Mouse (Mus musculus) layer of hippocampus, adult 2 months (tissue): ENCODE measurements at regions not wholly inside any gene's neighbourhood (a gene's known extent, or its start where the extent isn't known, plus 50 kb on each side); places are given as distances from the start of the nearest gene placed in this dataset.

Source experiments
- DNase-seq, 2 experiments: peaks; one replicate each; pipeline ENCODE4 v3.0.0; 2022; ENCODE audit warnings: low spot score in 2 of 2
- H3K27ac ChIP-seq: fragments of 200-600 bp; 2 replicates; pipeline ENCODE4 v1.8.1; 2022
- H3K4me3 ChIP-seq: fragments of 200-600 bp; 2 replicates; pipeline ENCODE4 v1.8.1; 2022; ENCODE audit warnings: mild to moderate bottlenecking
- CTCF ChIP-seq: fragments of 200-600 bp; conservative IDR thresholded peaks from 2 replicates; pipeline ENCODE4 v1.8.1; 2022; ENCODE audit warnings: antibody characterized with exemption, mild to moderate bottlenecking, moderate library complexity

- H3K27ac ChIP-seq, result no peak overlapping the region
- DNase-seq, result no peak
- H3K4me3 ChIP-seq, result no peak overlapping the region
- TF ChIP-seq CTCF, result no peak
Observed at GRCm38 (mm10) chr12:73432546-73432945, 113.6 kb downstream of the Tmem30b start.

- TF ChIP-seq CTCF, result no peak
- H3K27ac ChIP-seq, result no peak overlapping the region
- no peak overlapping the region for H3K4me3 ChIP-seq
- no peak for DNase-seq
Observed at GRCm38 (mm10) chr12:73428171-73428570, 118.0 kb downstream of the Tmem30b start.

GRCm38 (mm10) chr12:73424814-73425213 lies 121.4 kb downstream of the Tmem30b start:
- TF ChIP-seq CTCF, result no peak
- no peak for DNase-seq
- no peak overlapping the region for H3K27ac ChIP-seq
- no peak overlapping the region for H3K4me3 ChIP-seq

GRCm38 (mm10) chr12:73417101-73417500 lies 129.1 kb downstream of the Tmem30b start:
- no peak for TF ChIP-seq CTCF
- Histone ChIP-seq H3K4me3 (no peak overlapping the region), H3K27ac (no peak overlapping the region)
- DNase-seq, result no peak

- no peak for TF ChIP-seq CTCF
- H3K27ac ChIP-seq, result no peak overlapping the region
- no peak for DNase-seq
- no peak overlapping the region for H3K4me3 ChIP-seq
Observed at GRCm38 (mm10) chr12:73416367-73416897, 129.8 kb downstream of the Tmem30b start.

- Histone ChIP-seq H3K4me3 (no peak overlapping the region), H3K27ac (no peak overlapping the region)
- DNase-seq, result no peak
- TF ChIP-seq CTCF, result no peak
Observed at GRCm38 (mm10) chr12:73415856-73416366, 129.3 kb downstream of the Slc38a6 start.

- no peak for DNase-seq
- H3K4me3 ChIP-seq, result no peak overlapping the region
- H3K27ac ChIP-seq, result no peak overlapping the region
- TF ChIP-seq CTCF, result no peak
Observed at GRCm38 (mm10) chr12:73413439-73414196, 127.0 kb downstream of the Slc38a6 start.

GRCm38 (mm10) chr12:73412500-73412899 lies 125.9 kb downstream of the Slc38a6 start:
- TF ChIP-seq CTCF, result no peak
- no peak overlapping the region for H3K4me3 ChIP-seq
- DNase-seq, result no peak
- H3K27ac ChIP-seq, result no peak overlapping the region

- Histone ChIP-seq H3K4me3 (no peak overlapping the region), H3K27ac (no peak overlapping the region)
- TF ChIP-seq CTCF, result no peak
- DNase-seq, result no peak
Observed at GRCm38 (mm10) chr12:73410924-73411323, 124.3 kb downstream of the Slc38a6 start.

- TF ChIP-seq CTCF, result no peak
- Histone ChIP-seq H3K4me3 (no peak overlapping the region), H3K27ac (no peak overlapping the region)
- DNase-seq, result no peak
Observed at GRCm38 (mm10) chr12:73409481-73410085, 123.0 kb downstream of the Slc38a6 start.

GRCm38 (mm10) chr12:73408614-73409013 lies 122.0 kb downstream of the Slc38a6 start:
- TF ChIP-seq CTCF, result no peak

GRCm38 (mm10) chr12:73408165-73408564 lies 121.6 kb downstream of the Slc38a6 start:
- H3K27ac ChIP-seq, result no peak overlapping the region
- H3K4me3 ChIP-seq, result no peak overlapping the region
- DNase-seq, result no peak
- TF ChIP-seq CTCF, result no peak

More at GRCm38 (mm10) chr12:73408614-73409013, 122.0 kb downstream of the Slc38a6 start:
- Histone ChIP-seq H3K27ac (no peak overlapping the region), H3K4me3 (no peak overlapping the region)
- DNase-seq, result no peak

GRCm38 (mm10) chr12:73406556-73407087 lies 120.0 kb downstream of the Slc38a6 start:
- Histone ChIP-seq H3K27ac (no peak overlapping the region), H3K4me3 (no peak overlapping the region)
- no peak for TF ChIP-seq CTCF
- no peak for DNase-seq

- Histone ChIP-seq H3K4me3 (no peak overlapping the region), H3K27ac (no peak overlapping the region)
- no peak for DNase-seq
- no peak for TF ChIP-seq CTCF
Observed at GRCm38 (mm10) chr12:73405583-73405982, 119.0 kb downstream of the Slc38a6 start.
